Comparison of ENCODE assay signal across 8 mouse cellular contexts in the genomic region with DNA sequence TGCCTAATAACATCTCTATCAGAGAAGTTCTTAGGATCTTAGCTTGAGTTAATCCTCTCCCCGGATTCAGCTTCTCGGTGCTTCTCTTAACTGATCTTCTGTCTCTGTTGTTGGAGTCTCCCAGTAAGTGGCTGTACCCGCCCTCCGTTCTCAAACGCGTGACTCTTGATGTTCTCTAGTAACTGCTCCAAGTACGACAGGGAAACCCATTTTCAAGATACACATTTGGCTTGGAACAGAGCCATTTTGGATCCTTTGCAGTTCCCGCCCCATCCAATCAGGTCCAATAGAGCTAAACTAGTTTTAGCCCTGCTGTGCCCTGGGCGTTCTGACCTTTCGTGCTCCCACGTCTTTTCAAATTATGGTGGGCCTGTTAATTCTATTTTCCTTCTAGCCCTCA. TPM values are rescaled to one million over a fixed set of nuclear protein-coding genes. Genes with fewer than 3 reads are reported as not detected.
DNase-seq lines count a peak whose midpoint lies in the region; ATAC-seq and TF ChIP-seq lines count a peak whose summit lies in the region.

No protein-coding gene starts in this region.

- peak; percentile 11 to 13 for DNase-seq in cerebellum, adult 18-20 months
- no peak for DNase-seq in cerebellum, postnatal 4 days (ENCODE audit: low spot score in 2 of 2)
- DNase-seq in embryo, embryonic 11 days, result peak; percentile 39
- no peak for DNase-seq in adrenal gland, adult (ENCODE audit: inconsistent age in 2 of 2, low spot score in 1 of 2)
- DNase-seq in frontal cortex, postnatal 25 days (ENCODE audit: low spot score in 2 of 2), result no peak

- ATAC-seq in intestine, embryonic 15.5 days, result peak; percentile 17; the same call in 1 of the 2 replicates
- peak; percentile 49 for ATAC-seq in megakaryocyte-erythroid progenitor cell, adult 5-6 weeks (replicated peaks; ENCODE audit: low FRiP score, low TSS enrichment, poor library complexity, severe bottlenecking)

- peak overlapping the region; percentile 62 for H3ac ChIP-seq in C2C12 (ENCODE audit: control insufficient read depth, insufficient read length, low read depth)

- peak overlapping the region; percentile 81 for H3K27ac ChIP-seq in intestine, embryonic 15.5 days

- no peaks in the 10 kb centered on the region for H3K9me3 ChIP-seq in intestine, embryonic 15.5 days

- 0 out of 2 replicates have a peak, but pooled peaks cover 5% of the 10 kb centered on the region for H3K4me1 ChIP-seq in intestine, embryonic 15.5 days (replicated peaks)

- no peaks in the 10 kb centered on the region for H3K36me3 ChIP-seq in C2C12 (ENCODE audit: control insufficient read depth, insufficient read depth)
- H3K36me3 ChIP-seq in intestine, embryonic 15.5 days, result no peaks in the 10 kb centered on the region

- 13% methylated on average over 11 of the region's 11 CpGs for WGBS in intestine, embryonic 15.5 days

- peaks cover 2% of the 10 kb centered on the region for H3K79me3 ChIP-seq in C2C12 (ENCODE audit: low read depth)

- peaks cover 24% of the 10 kb centered on the region for H3K79me2 ChIP-seq in C2C12 (ENCODE audit: control insufficient read depth, insufficient read depth)

- peak overlapping the region; percentile 71 for H3K9ac ChIP-seq in intestine, embryonic 15.5 days

- H3K27me3 ChIP-seq in C2C12 (ENCODE audit: control insufficient read depth, insufficient read depth, insufficient read length), result no peaks in the 10 kb centered on the region
- H3K27me3 ChIP-seq in intestine, embryonic 15.5 days (replicated peaks), result no peaks in the 10 kb centered on the region

- H3K4me3 ChIP-seq in C2C12 (ENCODE audit: insufficient read depth, poor library complexity, severe bottlenecking), result peak overlapping the region; percentile 65
- peak overlapping the region; percentile 65 for H3K4me3 ChIP-seq in intestine, embryonic 15.5 days (replicated peaks)

- no peak for TF ChIP-seq CTCF in C2C12 (IDR thresholded peaks at IDR 0.05; ENCODE audit: control insufficient read depth, insufficient read depth, insufficient read length)

- peak overlapping the region; percentile 76 for H3K4me2 ChIP-seq in intestine, embryonic 15.5 days (replicated peaks)

TF ChIP-seq in C2C12, 6 proteins besides CTCF, POLR2A, EP300 and RAD21:
- TF ChIP-seq FOSL1 (IDR thresholded peaks at IDR 0.05; ENCODE audit: insufficient read depth, low read length, poor library complexity, severe bottlenecking) (no peak), USF1 (IDR thresholded peaks at IDR 0.05; ENCODE audit: low read depth) (no peak), CEBPB (IDR thresholded peaks at IDR 0.05; ENCODE audit: low read depth) (no peak), MAX (IDR thresholded peaks at IDR 0.05) (no peak), MYOG (IDR thresholded peaks at IDR 0.05; ENCODE audit: control insufficient read depth, extremely low read depth, insufficient read length) (no peak), MYOD1 (IDR thresholded peaks at IDR 0.05; ENCODE audit: control insufficient read depth, insufficient read length, low read depth) (no peak)

RNA-seq across cellular contexts. Expression of a gene that starts 0.7 kb away (rescaled TPM):
- polyA plus RNA-seq in C2C12 (2012; fragmentation: generic; extraction: Trizol), result 2.1 TPM
- polyA plus RNA-seq in intestine, embryonic 15.5 days (2015; fragmentation: Nextera tagmentation; extraction: Ambion mirVana), result 4.9 and 6.0 TPM in 2 replicates
- 18.9 and 21.8 TPM in 2 replicates for total RNA-seq in megakaryocyte-erythroid progenitor cell, adult 5-6 weeks (2014; fragmentation: Nextera tagmentation)
- total RNA-seq in megakaryocyte-erythroid progenitor cell, adult 5-6 weeks (2017), result 9.9 and 17.1 TPM in 2 replicates

RNA-seq across cellular contexts. Expression of a gene that starts 41.4 kb away (rescaled TPM):
- not detected for polyA plus RNA-seq in C2C12 (2012; fragmentation: generic; extraction: Trizol)
- polyA plus RNA-seq in intestine, embryonic 15.5 days (2015; fragmentation: Nextera tagmentation; extraction: Ambion mirVana), result not detected in 2 replicates
- total RNA-seq in megakaryocyte-erythroid progenitor cell, adult 5-6 weeks (2014; fragmentation: Nextera tagmentation), result not detected in 2 replicates
- total RNA-seq in megakaryocyte-erythroid progenitor cell, adult 5-6 weeks (2017), result not detected in 2 replicates

RNA-seq across cellular contexts. Expression of a gene that starts 53.9 kb away (rescaled TPM):
- polyA plus RNA-seq in C2C12 (2012; fragmentation: generic; extraction: Trizol), result 0.23 TPM
- polyA plus RNA-seq in intestine, embryonic 15.5 days (2015; fragmentation: Nextera tagmentation; extraction: Ambion mirVana), result 300 and 346 TPM in 2 replicates
- total RNA-seq in megakaryocyte-erythroid progenitor cell, adult 5-6 weeks (2014; fragmentation: Nextera tagmentation), result 2.3 and 2.4 TPM in 2 replicates
- 0.84 and 1.6 TPM in 2 replicates for total RNA-seq in megakaryocyte-erythroid progenitor cell, adult 5-6 weeks (2017)

Comparison
In these comparisons a context has a peak if more than half of its experiments do, and no peak if none do; other contexts are left out.
1. DNase-seq: peak in cerebellum, adult 18-20 months (2 of 2) and embryo, embryonic 11 days (single experiment); none in cerebellum, postnatal 4 days (0 of 2), adrenal gland, adult (0 of 2) and frontal cortex, postnatal 25 days (0 of 2).
2. RNA of a gene that starts 53.9 kb away (polyA plus RNA-seq): 300 to 346 TPM in intestine, embryonic 15.5 days; 0.23 TPM in C2C12 (single experiment); every median in the first group is over 100 times any median in the second.